Comparison of ENCODE assay signal across 8 mouse cellular contexts in the genomic region with DNA sequence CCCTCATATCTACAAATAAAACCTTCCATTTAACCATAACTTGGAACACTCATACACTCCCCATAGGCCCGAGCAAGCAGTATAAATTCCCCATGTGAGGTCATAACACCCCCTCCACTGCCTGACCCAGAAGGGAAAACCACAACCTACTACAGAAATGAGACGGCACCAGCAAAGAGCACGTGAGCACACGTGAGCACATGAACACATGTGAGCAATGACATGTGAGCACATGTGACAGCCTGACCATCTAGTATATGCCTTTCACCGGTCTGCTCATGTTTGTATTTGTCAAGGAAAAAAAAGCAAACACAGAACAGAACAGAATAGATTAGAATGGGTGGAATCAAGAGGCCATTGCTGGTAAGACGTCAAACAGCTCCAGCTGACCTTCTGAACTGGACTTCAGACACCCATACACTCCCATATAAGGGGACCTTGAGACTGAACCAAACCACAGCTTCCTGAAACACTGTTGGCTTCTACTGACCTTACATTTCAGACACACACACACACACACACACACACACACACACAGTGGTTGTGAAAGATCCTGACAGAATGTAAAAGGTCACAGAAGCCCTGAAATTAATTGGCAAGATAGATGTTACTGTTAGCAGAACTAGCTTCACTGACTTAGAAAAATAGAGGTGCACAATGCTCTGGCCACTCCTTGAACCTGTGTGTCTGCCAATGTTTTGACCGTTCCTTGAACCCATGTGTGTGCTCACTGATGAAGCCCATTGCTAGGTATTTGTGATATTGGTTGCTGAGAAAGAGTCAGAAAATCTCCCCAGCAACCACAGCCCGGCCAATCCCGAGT.
A peak's percentile ranks its signal among the peaks of the same experiment; 100 is the strongest.
DNase-seq lines count a peak whose midpoint lies in the region; ATAC-seq and TF ChIP-seq lines count a peak whose summit lies in the region.
"Not testable (repeated sequence)": the region's sequence is repeated elsewhere in the genome, so short reads cannot be mapped to it uniquely, and the experiment has no call there.

No protein-coding gene starts in this region.

- H3K27me3 ChIP-seq in kidney, adult 2 months (replicated peaks; ENCODE audit: control insufficient read depth, insufficient read depth, low read length); liver, postnatal 0 days (ENCODE audit: insufficient read depth, low read length); stomach, embryonic 15.5 days (replicated peaks): not testable (repeated sequence)

- peak; percentile 43 to 47 for DNase-seq in adrenal gland, postnatal 36 days
- peak; percentile 26 for DNase-seq in kidney, adult 2 months
- DNase-seq in kidney, postnatal 14 days = peak; percentile 13
- DNase-seq in liver, postnatal 0 days = not testable (repeated sequence)

- TF ChIP-seq POLR2A in kidney, adult 2 months (IDR thresholded peaks at IDR 0.05; ENCODE audit: low read depth, low read length) = not testable (repeated sequence)

- peak; percentile 49 for ATAC-seq in activated CD4-positive, CD25-positive, alpha-beta regulatory T cell, adult 4 months
- ATAC-seq in hematopoietic stem cell, adult 5-6 weeks (replicated peaks in 1 of 2; ENCODE audit: insufficient read depth in 1 of 2, low FRiP score in 2 of 2, low TSS enrichment in 1 of 2, low read depth in 1 of 2, poor library complexity in 2 of 2, severe bottlenecking in 2 of 2) = peak; percentile 64 to 72
- ATAC-seq in liver, postnatal 0 days = peak; percentile 43; the same call in 1 of the 2 replicates
- peak; percentile 17; the same call in 1 of the 2 replicates for ATAC-seq in megakaryocyte-erythroid progenitor cell, adult 5-6 weeks (replicated peaks; ENCODE audit: low FRiP score, low TSS enrichment, poor library complexity, severe bottlenecking)
- ATAC-seq in stomach, embryonic 15.5 days (ENCODE audit: insufficient read depth, low FRiP score, low read depth) = peak; percentile 38; the same call in 1 of the 2 replicates

- H3K9me3 ChIP-seq in liver, postnatal 0 days (ENCODE audit: low read length); stomach, embryonic 15.5 days: not testable (repeated sequence)

- not testable (repeated sequence) for H3K4me3 ChIP-seq in kidney, adult 2 months (ENCODE audit: insufficient read depth, low read depth, low read length); liver, postnatal 0 days (ENCODE audit: low read depth, low read length); stomach, embryonic 15.5 days (replicated peaks)

- not testable (repeated sequence) for TF ChIP-seq EP300 in liver, postnatal 0 days (IDR thresholded peaks at IDR 0.05; ENCODE audit: low read depth)

- not testable (repeated sequence) for H3K36me3 ChIP-seq in kidney, adult 2 months (ENCODE audit: control insufficient read depth, insufficient read depth, low read length); liver, postnatal 0 days (replicated peaks; ENCODE audit: insufficient read depth, low read length); stomach, embryonic 15.5 days

- H3K27ac ChIP-seq in kidney, adult 2 months (ENCODE audit: insufficient read depth, low read depth, low read length); liver, postnatal 0 days (ENCODE audit: low read depth); stomach, embryonic 15.5 days: not testable (repeated sequence)

- H3K4me2 ChIP-seq in liver, postnatal 0 days (ENCODE audit: low read depth, low read length); stomach, embryonic 15.5 days: not testable (repeated sequence)

- not testable (repeated sequence) for TF ChIP-seq CTCF in kidney, adult 2 months (conservative IDR thresholded peaks at IDR 0.05; ENCODE audit: insufficient read depth, insufficient read length, low read depth, low read length); liver, postnatal 0 days (IDR thresholded peaks at IDR 0.05; ENCODE audit: low read depth)

- 75% methylated on average over 9 of the region's 9 CpGs for WGBS in kidney, adult 2 months
- 65% methylated on average over 9 of the region's 9 CpGs for WGBS in liver, postnatal 0 days (ENCODE audit: insufficient replicate concordance)
- WGBS in stomach, embryonic 15.5 days = 79% methylated on average over 9 of the region's 9 CpGs

- not testable (repeated sequence) for H3K9ac ChIP-seq in liver, postnatal 0 days (replicated peaks); stomach, embryonic 15.5 days

- H3K4me1 ChIP-seq in kidney, adult 2 months (ENCODE audit: control insufficient read depth, insufficient read depth, low read length); liver, postnatal 0 days (ENCODE audit: insufficient read depth); stomach, embryonic 15.5 days: not testable (repeated sequence)

Comparison
In these comparisons a context has a peak if more than half of its experiments do, and no peak if none do; other contexts are left out.
1. ATAC-seq: peak in every context shown above with its lines; median percentile 68 in hematopoietic stem cell, adult 5-6 weeks; 49 in activated CD4-positive, CD25-positive, alpha-beta regulatory T cell, adult 4 months; 43 in liver, postnatal 0 days; 38 in stomach, embryonic 15.5 days; 17 in megakaryocyte-erythroid progenitor cell, adult 5-6 weeks.